ENCODE assay signal across 8 mouse cellular contexts in the genomic region with DNA sequence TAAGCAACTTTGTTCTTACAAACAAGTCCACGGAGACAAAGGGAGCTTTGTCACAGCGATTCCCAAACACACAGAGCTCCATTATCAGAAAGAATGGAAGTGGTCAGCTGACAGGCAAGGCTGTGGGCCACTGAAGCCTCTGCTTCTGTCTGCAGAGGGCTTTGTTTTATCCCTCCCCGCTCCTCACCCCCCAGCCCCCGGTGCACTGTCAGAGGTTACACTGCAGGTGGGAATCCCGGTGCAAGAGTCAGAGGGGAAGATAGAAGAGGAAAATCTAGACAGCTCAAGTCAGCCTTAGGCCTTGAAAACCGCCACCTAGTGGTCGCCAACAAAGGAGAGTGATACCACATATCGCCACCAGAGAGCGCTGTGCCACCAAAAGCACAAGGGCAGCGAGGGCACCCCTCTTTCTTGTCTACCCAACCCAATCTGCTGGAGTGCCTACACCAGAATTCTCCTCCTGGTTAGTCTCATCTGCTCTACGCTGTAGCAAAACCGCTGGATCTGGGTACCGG. TPM values are rescaled to one million over a fixed set of nuclear protein-coding genes. Genes with fewer than 3 reads are reported as not detected.
DNase-seq lines count a peak whose midpoint lies in the region; ATAC-seq and TF ChIP-seq lines count a peak whose summit lies in the region.

No protein-coding gene starts in this region.

- TF ChIP-seq CTCF in gastrocnemius, adult 2 months (IDR thresholded peaks at IDR 0.05), result peak; percentile 99

- 7% methylated on average over 13 of the region's 13 CpGs for WGBS in midbrain, embryonic 10.5 days

- H3K27me3 ChIP-seq in midbrain, embryonic 10.5 days (ENCODE audit: low read depth, poor library complexity, severe bottlenecking), result peaks cover 12% of the 10 kb centered on the region

- intact Hi-C loops in gastrocnemius, adult 2 months (cut with DNase I), result loop anchor here (1.0 kb wide), 2 partner anchors 53 to 72 kb away; no protein-coding TSS in a partner anchor
- intact Hi-C loops in left cerebral cortex, postnatal 14 days (cut with DNase I), result loop anchor here (1.0 to 5.0 kb wide), 2 partner anchors 53 to 70 kb away; partner anchors contain the start of gene Adssl1

- peak; percentile 97 for ATAC-seq in common myeloid progenitor, adult 5-6 weeks (replicated peaks; ENCODE audit: low read depth, poor library complexity, severe bottlenecking)
- peak; percentile 68 for ATAC-seq in inflammation-experienced regulatory T-cells, adult 6 months

- DNase-seq in adipocyte (ENCODE audit: low spot score), result peak; percentile 81
- DNase-seq in gastrocnemius, adult 2 months, result peak; percentile 83
- peak; percentile 94 to 95 for DNase-seq in left cerebral cortex, postnatal 14 days (ENCODE audit: low spot score in 2 of 2)
- peak; percentile 92 for DNase-seq in midbrain, embryonic 10.5 days (ENCODE audit: low spot score)
- peak; percentile 86 for DNase-seq in right cerebral cortex, postnatal 25 days
- peak; percentile 85 for DNase-seq in urinary bladder, postnatal 25 days (ENCODE audit: low spot score)

- no peak overlapping the region for H3K4me3 ChIP-seq in gastrocnemius, adult 2 months
- no peak overlapping the region; the same call in 1 of the 2 replicates for H3K4me3 ChIP-seq in midbrain, embryonic 10.5 days

- H3K9me3 ChIP-seq in midbrain, embryonic 10.5 days (replicated peaks), result no peaks in the 10 kb centered on the region

- peak overlapping the region; percentile 28; the same call in 1 of the 2 replicates for H3K27ac ChIP-seq in gastrocnemius, adult 2 months
- peak overlapping the region; percentile 81 for H3K27ac ChIP-seq in midbrain, embryonic 10.5 days (replicated peaks)

- peaks cover 35% of the 10 kb centered on the region for H3K4me1 ChIP-seq in midbrain, embryonic 10.5 days

- H3K36me3 ChIP-seq in midbrain, embryonic 10.5 days, result no peaks in the 10 kb centered on the region

RNA-seq across cellular contexts. Expression of gene Tmem179, which starts 35.4 kb away (rescaled TPM):
- not detected in 2 replicates for total RNA-seq in common myeloid progenitor, adult 5-6 weeks (2017)
- not detected for total RNA-seq in gastrocnemius, adult 2 months (2021)
- not detected for polyA plus RNA-seq in inflammation-experienced regulatory T-cells, adult 6 months (2017; shearing (Covaris generic))
- 100 to 1,000 TPM; 138 to 146 TPM for total RNA-seq in left cerebral cortex, postnatal 14 days (2021)
- 2.8 and 4.9 TPM in 2 replicates for polyA plus RNA-seq in midbrain, embryonic 10.5 days (2016; fragmentation: Nextera tagmentation; extraction: Ambion mirVana)

RNA-seq across cellular contexts. Expression of gene Inf2, which starts 36.7 kb away (rescaled TPM):
- 4.8 and 7.0 TPM in 2 replicates for total RNA-seq in common myeloid progenitor, adult 5-6 weeks (2017)
- total RNA-seq in gastrocnemius, adult 2 months (2021), result 10 to 100 TPM in 1 of 2 experiments, 1 to 10 TPM in 1; 8.2 to 13.0 TPM
- polyA plus RNA-seq in inflammation-experienced regulatory T-cells, adult 6 months (2017; shearing (Covaris generic)), result 10 to 100 TPM in 2 of 3 experiments, 1 to 10 TPM in 1; 9.8 to 12.8 (median 11.9) TPM
- total RNA-seq in left cerebral cortex, postnatal 14 days (2021), result 10 to 100 TPM; 70.1 to 84.3 TPM
- polyA plus RNA-seq in midbrain, embryonic 10.5 days (2016; fragmentation: Nextera tagmentation; extraction: Ambion mirVana), result 1.7 and 1.8 TPM in 2 replicates

Comparison
In these comparisons a context has a peak if more than half of its experiments do, and no peak if none do; other contexts are left out.
1. RNA of gene Tmem179, which starts 35.4 kb away (total RNA-seq): 138 to 146 TPM in left cerebral cortex, postnatal 14 days; not detected in common myeloid progenitor, adult 5-6 weeks and not detected in gastrocnemius, adult 2 months; every median in the first group is over 100 times any median in the second.
2. Peak in every context shown above with its lines, with median percentiles within 50 percentile points of each other: DNase-seq.